Mouse (Mus musculus) mouse embryonic stem cell (cell line): Measurements from ENCODE around the gene Hist2h2be.
"Not testable (repeated sequence)": the region's sequence is repeated elsewhere in the genome, so short reads cannot be mapped to it uniquely, and the experiment has no call there.

Experiments
- in situ Hi-C, 2 experiments: fragments of 300-500 bp; cut with MboI; formaldehyde crosslinking; loops; 1 replicate in 1 of 2; 3 replicates in 1 of 2; pipeline ENCODE4 v1.14.3; 2019 to 2020; ENCODE audit warnings: low sequenced_read_pairs in 2 of 2, low pct_unique_long_range_greater_than_20kb in 1 of 2, mixed read lengths in 1 of 2; ENCODE audit not compliant: unreplicated experiment in 1 of 2

Gene Hist2h2be

GRCm38 (mm10) chr3:96251787-96252186 lies 30.9 kb downstream of the Hist2h2be start:
- in situ Hi-C loops, result no loop called here

- in situ Hi-C loops, result no loop called here
Measured at GRCm38 (mm10) chr3:96254683-96255355, 33.9 kb downstream of the Hist2h2be start.

GRCm38 (mm10) chr3:96255926-96256593 lies 35.1 kb downstream of the Hist2h2be start:
- in situ Hi-C loops, result no loop called here

- in situ Hi-C loops, result no loop called here
Measured at GRCm38 (mm10) chr3:96257190-96257589, 36.3 kb downstream of the Hist2h2be start.

GRCm38 (mm10) chr3:96260220-96260619 lies 39.3 kb downstream of the Hist2h2be start:
- in situ Hi-C loops, result no loop called here

GRCm38 (mm10) chr3:96261623-96262022 lies 40.7 kb downstream of the Hist2h2be start:
- in situ Hi-C loops, result no loop called here

- in situ Hi-C loops, result no loop called here
Measured at GRCm38 (mm10) chr3:96262216-96262875, 41.4 kb downstream of the Hist2h2be start.

GRCm38 (mm10) chr3:96262979-96263550 lies 42.1 kb downstream of the Hist2h2be start, which contains the start of gene Hist2h4:
Gene Hist2h4, minus strand, starts transcription at chr3:96263311.
- in situ Hi-C loops, result no loop called here

- in situ Hi-C loops, result no loop called here
Measured at GRCm38 (mm10) chr3:96263558-96264403, 42.9 kb downstream of the Hist2h2be start.

- in situ Hi-C loops, result no loop called here
Measured at GRCm38 (mm10) chr3:96264404-96264949, 43.6 kb downstream of the Hist2h2be start.

- in situ Hi-C loops, result no loop called here
Measured at GRCm38 (mm10) chr3:96266132-96266710, 45.3 kb downstream of the Hist2h2be start.

- in situ Hi-C loops, result no loop called here
Measured at GRCm38 (mm10) chr3:96267541-96267940, 46.6 kb downstream of the Hist2h2be start.

GRCm38 (mm10) chr3:96268051-96268775 lies 47.3 kb downstream of the Hist2h2be start, which contains the start of gene Hist2h3b:
Gene Hist2h3b, plus strand, starts transcription at chr3:96268654.
- in situ Hi-C loops, result no loop called here

GRCm38 (mm10) chr3:96268776-96269378 lies 48.0 kb downstream of the Hist2h2be start:
- in situ Hi-C loops, result not testable (repeated sequence)

GRCm38 (mm10) chr3:96269511-96270474 lies 48.9 kb downstream of the Hist2h2be start, which contains the start of gene Hist2h2bb:
Gene Hist2h2bb, plus strand, starts transcription at chr3:96269752.
- in situ Hi-C loops, result no loop called here
